Mouse (Mus musculus): ENCODE measurements at regions not wholly inside any gene's neighbourhood (a gene's known extent, or its start where the extent isn't known, plus 50 kb on each side); places are given as distances from the start of the nearest gene placed in this dataset.

DNA sequence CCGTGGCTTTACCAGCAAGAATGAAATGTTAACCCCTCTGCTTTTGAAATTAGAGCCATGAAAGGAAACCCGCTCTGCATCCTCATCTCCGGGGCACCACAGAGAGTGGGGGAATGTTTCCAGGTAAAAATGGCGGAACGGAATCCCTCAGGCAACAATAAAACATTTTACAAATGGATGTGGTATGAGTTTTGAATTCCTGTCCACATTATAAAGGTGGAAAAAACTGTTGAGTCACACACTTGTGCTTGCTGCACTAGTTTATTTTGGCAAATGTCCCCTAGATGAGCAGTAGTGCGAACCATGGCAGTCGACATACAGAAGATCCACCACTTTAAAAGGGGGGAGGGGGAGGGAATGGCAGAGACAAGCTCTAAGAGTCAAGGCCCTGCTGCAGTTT lies 289.4 kb upstream of the Nt5e start:
- Histone ChIP-seq H3K4me3 (no peak overlapping the region), H3K27ac (no peak overlapping the region)
- no peak for DNase-seq (ENCODE audit: extremely low spot score in 1 of 2, low spot score in 2 of 2)
- TF ChIP-seq CTCF (IDR thresholded peaks at IDR 0.05): no peak
- intact Hi-C loops (cut with DNase I): no loop called here

DNA sequence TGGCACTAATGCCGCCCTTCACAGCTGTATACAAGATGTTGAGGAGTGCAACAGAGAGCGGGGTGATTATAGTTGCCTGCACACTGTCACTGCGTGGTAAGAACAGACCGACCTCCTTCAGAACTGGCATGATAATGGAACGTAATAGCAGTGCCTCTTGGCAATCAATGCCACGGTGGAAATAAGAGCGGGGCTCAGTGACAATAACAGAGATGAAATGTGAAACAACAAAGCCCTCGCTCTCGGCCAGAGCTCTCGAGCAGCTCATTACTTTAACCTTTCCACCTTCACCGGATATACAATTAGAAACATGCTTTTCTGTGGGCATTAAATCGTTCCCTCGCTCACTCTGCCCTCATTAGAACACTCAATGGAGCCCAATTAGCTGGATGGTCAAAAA lies 277.7 kb upstream of the Nt5e start:
- no peak for TF ChIP-seq CTCF (IDR thresholded peaks at IDR 0.05)
- Histone ChIP-seq H3K4me3 (no peak overlapping the region), H3K27ac (no peak overlapping the region)
- intact Hi-C loops (cut with DNase I): no loop called here
- no peak for DNase-seq (ENCODE audit: extremely low spot score in 1 of 2, low spot score in 2 of 2)

DNA sequence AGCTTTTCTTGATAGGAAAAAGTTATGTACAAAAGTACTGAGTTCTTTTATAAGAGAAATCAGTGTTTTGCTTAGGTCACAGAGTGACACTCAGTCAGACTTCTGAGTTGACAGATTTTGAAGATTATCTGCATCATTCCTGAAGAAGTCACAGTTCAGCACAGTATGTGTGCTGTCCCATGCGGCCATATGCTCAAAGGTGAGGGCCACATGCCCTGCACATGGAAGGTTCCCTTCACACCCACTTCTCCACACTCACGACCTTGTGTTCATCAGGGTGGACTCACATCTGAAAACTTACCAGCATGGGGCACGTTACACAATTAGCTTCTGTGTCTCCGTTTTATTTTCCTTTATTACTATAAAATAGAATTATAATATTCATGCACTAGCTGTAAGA lies 277.2 kb upstream of the Nt5e start:
- Histone ChIP-seq H3K27ac (no peak overlapping the region), H3K4me3 (no peak overlapping the region)
- DNase-seq (ENCODE audit: extremely low spot score in 1 of 2, low spot score in 2 of 2): no peak
- TF ChIP-seq CTCF (IDR thresholded peaks at IDR 0.05): no peak
- intact Hi-C loops (cut with DNase I): no loop called here

DNA sequence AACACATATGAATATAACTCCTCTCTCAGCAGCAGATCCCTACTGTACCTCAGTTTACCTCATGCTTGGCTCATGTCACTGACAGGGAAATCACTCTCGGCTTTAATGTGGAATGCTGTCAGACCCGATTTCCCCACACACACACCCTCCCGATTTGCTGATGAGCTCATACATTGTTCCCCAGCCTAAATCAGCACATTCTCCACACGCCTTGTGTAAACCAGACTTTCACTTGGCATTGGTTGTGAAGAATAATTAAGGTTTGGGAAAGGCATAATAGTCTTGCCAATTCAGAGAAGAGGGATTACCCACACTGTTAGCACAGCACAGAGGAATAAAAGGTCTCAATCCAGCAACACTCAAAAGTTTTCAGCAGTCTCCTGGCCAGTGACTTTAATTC lies 268.4 kb upstream of the Nt5e start:
- intact Hi-C loops (cut with DNase I): no loop called here
- TF ChIP-seq CTCF (IDR thresholded peaks at IDR 0.05): no peak
- DNase-seq (ENCODE audit: extremely low spot score in 1 of 2, low spot score in 2 of 2): no peak
- H3K27ac ChIP-seq: no peak overlapping the region
- H3K4me3 ChIP-seq: no peak overlapping the region

DNA sequence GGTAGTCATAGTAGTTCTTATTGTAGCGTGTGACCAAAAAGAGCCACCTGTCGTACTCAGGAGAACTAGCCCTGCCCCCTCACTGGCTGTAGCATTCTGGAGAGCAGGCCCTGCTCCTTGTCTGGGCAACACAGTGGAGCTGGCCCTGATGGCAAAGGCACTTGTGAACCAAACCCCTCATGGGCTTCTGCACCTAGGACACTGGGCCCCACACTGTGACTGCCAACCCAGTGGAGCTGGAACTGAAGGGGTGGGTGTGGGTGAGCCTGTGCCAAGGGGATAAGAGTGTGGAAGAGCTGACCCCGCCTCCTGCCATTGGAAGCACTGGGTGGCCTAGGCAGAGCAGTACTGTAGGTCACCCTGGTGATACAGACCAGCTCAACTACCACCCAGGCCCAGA lies 268.0 kb upstream of the Nt5e start:
- DNase-seq (ENCODE audit: extremely low spot score in 1 of 2, low spot score in 2 of 2): no peak
- no peak for TF ChIP-seq CTCF (IDR thresholded peaks at IDR 0.05)
- Histone ChIP-seq H3K4me3 (no peak overlapping the region), H3K27ac (no peak overlapping the region)
- intact Hi-C loops (cut with DNase I): no loop called here

DNA sequence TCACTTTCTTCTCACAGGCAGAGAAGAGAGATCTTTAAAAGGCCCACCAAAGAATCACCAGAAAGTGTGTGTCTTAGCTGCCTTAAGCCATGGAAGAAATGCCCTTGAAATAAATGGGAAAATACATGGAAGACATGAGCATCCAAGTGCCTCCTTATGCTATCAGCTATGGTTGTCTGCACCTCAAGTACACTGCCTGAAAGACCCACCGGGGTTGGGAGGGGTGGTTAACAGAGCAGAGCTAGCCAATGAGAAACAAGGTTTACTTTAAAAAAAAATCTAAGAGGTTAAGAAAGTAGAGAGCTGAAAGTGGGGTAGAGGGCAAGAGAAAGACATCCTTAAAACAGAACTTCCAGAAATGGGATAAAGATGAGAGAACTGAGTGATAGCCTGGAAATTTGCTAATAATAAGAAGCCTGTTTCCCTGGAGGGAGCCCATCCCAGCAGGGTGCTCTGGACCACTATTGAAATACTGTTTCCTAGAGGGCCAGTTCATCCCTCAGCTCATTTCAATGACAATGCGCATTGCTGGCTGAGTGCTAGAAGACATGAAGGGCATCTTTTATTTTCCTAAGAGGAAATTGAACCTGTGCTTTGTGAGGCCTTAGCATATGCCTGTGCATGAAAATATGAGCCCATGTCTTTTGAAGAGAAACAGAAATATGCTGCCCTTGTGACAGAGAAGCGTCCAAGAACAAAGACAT lies 262.9 kb upstream of the Nt5e start:
- intact Hi-C loops (cut with DNase I): no loop called here
- Histone ChIP-seq H3K4me3 (no peak overlapping the region), H3K27ac (no peak overlapping the region)
- TF ChIP-seq CTCF (IDR thresholded peaks at IDR 0.05): no peak
- DNase-seq (ENCODE audit: extremely low spot score in 1 of 2, low spot score in 2 of 2): no peak

DNA sequence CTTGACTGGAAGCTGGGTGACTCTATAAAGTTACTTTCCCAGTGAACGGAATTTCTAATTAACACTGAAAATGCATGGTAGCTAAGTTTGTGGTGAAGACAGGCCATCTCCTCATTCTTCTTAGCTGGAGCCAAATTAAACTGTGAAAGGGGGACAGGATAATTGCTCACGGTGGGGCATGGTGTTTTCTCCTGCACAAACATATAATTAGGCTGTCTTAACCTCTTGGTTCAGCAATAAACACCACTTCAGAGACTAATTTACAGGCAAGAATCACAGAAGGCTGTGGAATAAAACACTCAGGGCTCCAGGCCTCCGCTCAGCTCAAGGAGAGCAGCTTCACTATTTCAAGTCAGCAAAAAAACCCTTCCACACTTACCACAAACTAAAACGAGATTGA lies 261.9 kb upstream of the Nt5e start:
- no peak for DNase-seq (ENCODE audit: extremely low spot score in 1 of 2, low spot score in 2 of 2)
- intact Hi-C loops (cut with DNase I): no loop called here
- TF ChIP-seq CTCF (IDR thresholded peaks at IDR 0.05): no peak
- H3K27ac ChIP-seq: no peak overlapping the region
- no peak overlapping the region for H3K4me3 ChIP-seq

DNA sequence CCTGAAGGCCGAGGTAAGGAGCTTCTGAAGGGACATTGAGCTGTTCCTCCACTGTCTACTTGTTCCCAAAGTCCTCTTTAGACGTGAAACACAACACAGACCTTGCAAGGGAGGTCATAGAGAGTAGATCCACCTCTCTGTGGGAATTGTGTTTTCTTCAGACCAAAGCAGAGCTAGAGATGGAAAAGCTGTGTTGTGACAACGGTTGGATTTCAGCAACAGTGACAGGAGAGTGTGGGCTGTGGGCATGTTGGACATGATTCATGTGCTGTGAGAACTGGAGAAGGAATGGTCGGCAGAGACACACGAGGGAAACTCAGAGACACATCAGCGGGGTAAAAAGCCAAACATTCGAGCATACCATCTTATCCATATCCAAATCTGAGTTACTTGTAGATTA lies 261.2 kb upstream of the Nt5e start:
- no peak overlapping the region for H3K27ac ChIP-seq
- intact Hi-C loops (cut with DNase I): no loop called here
- DNase-seq (ENCODE audit: extremely low spot score in 1 of 2, low spot score in 2 of 2): no peak
- TF ChIP-seq CTCF (IDR thresholded peaks at IDR 0.05): no peak
- H3K4me3 ChIP-seq: no peak overlapping the region

DNA sequence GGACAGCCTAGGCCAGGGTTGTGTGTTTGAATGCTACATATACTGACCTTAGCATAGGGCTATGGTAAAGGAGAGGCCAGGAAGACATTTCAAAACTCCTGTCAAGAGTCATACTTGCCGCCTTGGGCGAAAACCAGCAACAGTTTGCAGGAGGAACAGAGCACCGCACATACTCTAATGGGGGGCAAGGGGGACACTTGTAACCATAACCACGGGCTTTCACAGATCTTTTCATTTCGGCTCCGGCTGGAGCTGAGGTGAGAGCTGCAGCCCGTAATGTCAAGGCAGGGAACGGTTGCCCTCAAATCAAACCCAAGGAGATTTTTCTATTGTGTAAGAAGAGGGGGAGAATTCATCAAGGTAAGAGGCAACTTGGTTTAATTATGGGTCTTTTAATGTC lies 258.7 kb upstream of the Nt5e start:
- intact Hi-C loops (cut with DNase I): no loop called here
- Histone ChIP-seq H3K4me3 (no peak overlapping the region), H3K27ac (no peak overlapping the region)
- no peak for TF ChIP-seq CTCF (IDR thresholded peaks at IDR 0.05)
- DNase-seq (ENCODE audit: extremely low spot score in 1 of 2, low spot score in 2 of 2): no peak

DNA sequence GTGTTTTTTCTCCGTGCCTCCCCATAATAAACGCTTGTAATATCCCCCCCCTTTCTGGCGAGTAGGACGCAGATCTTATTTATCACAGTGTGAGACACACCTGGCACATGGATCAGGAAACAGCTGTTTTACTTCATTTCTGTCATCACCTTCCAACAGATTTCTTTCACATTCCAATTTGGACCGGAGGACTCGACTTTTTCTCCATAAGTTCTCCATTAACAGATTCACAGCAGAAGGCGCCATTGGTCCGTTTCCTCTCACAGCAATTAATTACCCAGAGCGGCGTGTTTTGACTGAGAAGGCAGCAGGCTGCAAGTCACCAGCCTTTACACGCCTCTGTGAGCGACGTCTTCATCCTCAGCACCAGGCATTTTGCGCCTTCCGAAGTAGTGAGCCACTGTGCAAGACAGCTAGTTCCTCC lies 258.1 kb upstream of the Nt5e start:
- intact Hi-C loops (cut with DNase I): no loop called here
- no peak for DNase-seq (ENCODE audit: extremely low spot score in 1 of 2, low spot score in 2 of 2)
- no peak overlapping the region for H3K27ac ChIP-seq
- TF ChIP-seq CTCF (IDR thresholded peaks at IDR 0.05): no peak
- no peak overlapping the region for H3K4me3 ChIP-seq

DNA sequence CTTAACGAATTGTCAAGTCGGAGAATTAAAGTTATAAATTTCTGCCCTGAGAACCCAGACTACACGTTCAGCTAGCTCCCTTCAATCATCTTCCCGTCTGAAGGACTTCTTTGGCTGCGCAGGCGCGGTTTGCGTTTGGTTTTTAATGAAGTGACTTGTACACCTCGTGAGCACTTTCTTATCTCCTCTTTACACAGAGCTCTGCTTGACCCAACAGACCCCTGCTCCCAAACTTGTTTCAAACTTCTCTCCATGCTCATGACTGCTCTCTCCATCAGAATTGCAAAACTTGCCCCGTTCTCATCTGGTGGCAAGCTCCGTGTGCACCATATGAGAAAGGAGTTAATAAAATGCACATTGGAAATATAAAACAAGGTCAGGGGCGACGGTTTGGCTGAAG lies 257.2 kb upstream of the Nt5e start:
- DNase-seq (ENCODE audit: extremely low spot score in 1 of 2, low spot score in 2 of 2): no peak
- Histone ChIP-seq H3K4me3 (no peak overlapping the region), H3K27ac (no peak overlapping the region)
- intact Hi-C loops (cut with DNase I): loop anchor here (5.0 to 10.0 kb wide), 2 partner anchors 363 to 655 kb away; no protein-coding TSS in a partner anchor
- no peak for TF ChIP-seq CTCF (IDR thresholded peaks at IDR 0.05)

DNA sequence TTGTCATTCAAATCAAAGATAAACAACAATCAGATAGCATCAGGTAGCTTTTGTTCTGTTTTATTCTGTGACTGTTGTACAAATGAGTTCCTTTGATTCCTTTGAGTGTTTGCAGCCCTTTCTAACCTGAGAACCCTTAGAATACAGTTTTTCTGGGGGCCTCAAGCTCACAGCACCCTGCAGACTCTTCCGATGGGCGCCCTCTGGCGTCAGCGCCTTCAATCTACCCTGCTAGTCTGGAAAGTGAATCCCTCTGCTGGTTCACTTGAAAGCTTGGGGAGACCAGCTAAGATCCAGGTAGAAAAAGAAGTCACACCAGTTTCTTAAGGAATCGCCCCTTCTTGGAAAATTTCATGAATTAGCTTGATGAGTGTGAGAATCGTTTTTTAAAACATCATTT lies 253.8 kb upstream of the Nt5e start:
- TF ChIP-seq CTCF (IDR thresholded peaks at IDR 0.05): peak; percentile 76
- Histone ChIP-seq H3K27ac (no peak overlapping the region), H3K4me3 (no peak overlapping the region)
- intact Hi-C loops (cut with DNase I): loop anchor here (5.0 to 10.0 kb wide), 2 partner anchors 366 to 658 kb away; no protein-coding TSS in a partner anchor
- peak; percentile 57 to 60 for DNase-seq (ENCODE audit: extremely low spot score in 1 of 2, low spot score in 2 of 2)

DNA sequence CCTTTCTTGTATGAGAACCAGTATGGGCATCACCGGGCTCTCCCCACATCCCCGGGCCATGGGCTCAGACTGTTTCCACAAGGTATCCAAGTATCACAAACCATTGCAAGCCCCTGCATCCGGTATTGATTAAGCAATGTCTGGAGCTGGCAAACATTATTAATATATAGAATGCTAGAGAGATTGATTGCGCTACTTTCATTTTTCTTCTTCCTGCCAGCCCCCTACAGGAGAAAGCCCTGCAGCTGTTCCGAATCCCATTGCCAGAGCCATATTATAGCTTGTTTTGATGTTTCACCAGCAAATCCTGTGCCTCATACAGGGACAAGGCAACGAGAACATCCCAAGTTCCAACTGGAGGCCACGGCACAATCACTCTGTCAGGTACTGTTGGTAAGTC lies 253.4 kb upstream of the Nt5e start:
- no peak for DNase-seq (ENCODE audit: extremely low spot score in 1 of 2, low spot score in 2 of 2)
- Histone ChIP-seq H3K4me3 (no peak overlapping the region), H3K27ac (no peak overlapping the region)
- TF ChIP-seq CTCF (IDR thresholded peaks at IDR 0.05): no peak
- intact Hi-C loops (cut with DNase I): loop anchor here (5.0 to 10.0 kb wide), 2 partner anchors 366 to 659 kb away; no protein-coding TSS in a partner anchor

Data from left cerebral cortex, adult 2 months (tissue).